Mouse (Mus musculus) adrenal gland, postnatal 14 days (tissue): Measurements from ENCODE around the gene Ttc39d. TPM values are rescaled to one million over a fixed set of nuclear protein-coding genes. Genes with fewer than 3 reads are reported as not detected.
"Not testable (repeated sequence)": the region's sequence is repeated elsewhere in the genome, so short reads cannot be mapped to it uniquely, and the experiment has no call there.

Experiments used
- DNase-seq: peaks from one replicate; pipeline ENCODE4 v3.0.0; 2021; ENCODE audit warnings: mixed read lengths
- total RNA-seq: library from RNA; stranded (reverse); gene quantifications from 2 replicates; pipeline ENCODE4 v1.2.3, GENCODE M21; 2021

Ttc39d gene
- total RNA-seq, 1 experiment from 2014 or later = not detected

GRCm38 (mm10) chr17:80193075-80193474 is 14.2 kb upstream of the Ttc39d start:
- no peak for DNase-seq

- DNase-seq = no peak
Observed at GRCm38 (mm10) chr17:80199160-80199778, 8.0 kb upstream of the Ttc39d start.

- no peak for DNase-seq
Observed at GRCm38 (mm10) chr17:80205657-80206056, 1.6 kb upstream of the Ttc39d start.

- peak; percentile 79 for DNase-seq
Observed at GRCm38 (mm10) chr17:80206301-80206670, 974 bp upstream of the Ttc39d start.

GRCm38 (mm10) chr17:80213998-80214397 is 6.7 kb downstream of the Ttc39d start:
- not testable (repeated sequence) for DNase-seq

GRCm38 (mm10) chr17:80220131-80220530 is 12.9 kb downstream of the Ttc39d start:
- no peak for DNase-seq

- no peak for DNase-seq
Observed at GRCm38 (mm10) chr17:80221202-80221601, 13.9 kb downstream of the Ttc39d start.

GRCm38 (mm10) chr17:80221890-80222628 is 14.8 kb downstream of the Ttc39d start:
- DNase-seq = peak; percentile 27

GRCm38 (mm10) chr17:80223829-80224228 is 16.6 kb downstream of the Ttc39d start:
- DNase-seq = no peak

- peak; percentile 89 for DNase-seq
Observed at GRCm38 (mm10) chr17:80224326-80225116, 17.3 kb downstream of the Ttc39d start, which contains the start of gene Gemin6. TSS of gene Gemin6 (plus strand) at chr17:80224441.

GRCm38 (mm10) chr17:80225142-80225541 is 17.9 kb downstream of the Ttc39d start:
- not testable (repeated sequence) for DNase-seq

GRCm38 (mm10) chr17:80229396-80229795 is 22.1 kb downstream of the Ttc39d start:
- DNase-seq = peak; percentile 77

- no peak for DNase-seq
Observed at GRCm38 (mm10) chr17:80233844-80234243, 26.6 kb downstream of the Ttc39d start.

- no peak for DNase-seq
Observed at GRCm38 (mm10) chr17:80234376-80234775, 27.1 kb downstream of the Ttc39d start.

GRCm38 (mm10) chr17:80235477-80235876 is 28.2 kb downstream of the Ttc39d start:
- DNase-seq = no peak

- DNase-seq = no peak
Observed at GRCm38 (mm10) chr17:80236805-80237204, 29.5 kb downstream of the Ttc39d start.

GRCm38 (mm10) chr17:80237475-80237874 is 30.2 kb downstream of the Ttc39d start:
- no peak for DNase-seq

GRCm38 (mm10) chr17:80241594-80241993 is 34.3 kb downstream of the Ttc39d start:
- DNase-seq = no peak

GRCm38 (mm10) chr17:80243116-80243515 is 35.9 kb downstream of the Ttc39d start:
- DNase-seq = peak; percentile 31

GRCm38 (mm10) chr17:80252757-80253525 is 45.7 kb downstream of the Ttc39d start:
- DNase-seq = peak; percentile 50

- DNase-seq = no peak
Observed at GRCm38 (mm10) chr17:80254421-80254820, 47.2 kb downstream of the Ttc39d start.

- peak; percentile 86 for DNase-seq
Observed at GRCm38 (mm10) chr17:80255208-80255607, 47.9 kb downstream of the Ttc39d start.
